Mouse (Mus musculus) gonadal fat pad, adult 2 months (tissue): ENCODE results near the gene Grik5. TPM values are rescaled to one million over a fixed set of nuclear protein-coding genes. Genes with fewer than 3 reads are reported as not detected.

Experiments used
- DNase-seq: peaks from one replicate; pipeline ENCODE4 v3.0.0-alpha.2; 2012; ENCODE audit warnings: low read depth
- polyA plus RNA-seq: library from polyadenylated mRNA; depleted of rRNA; stranded (reverse); fragments of >200 nt; gene quantifications from 2 replicates; pipeline ENCODE4 v1.2.3, GENCODE M21; 2012

The Grik5 gene
- polyA plus RNA-seq, 1 experiment, result 15.7 TPM

DNA sequence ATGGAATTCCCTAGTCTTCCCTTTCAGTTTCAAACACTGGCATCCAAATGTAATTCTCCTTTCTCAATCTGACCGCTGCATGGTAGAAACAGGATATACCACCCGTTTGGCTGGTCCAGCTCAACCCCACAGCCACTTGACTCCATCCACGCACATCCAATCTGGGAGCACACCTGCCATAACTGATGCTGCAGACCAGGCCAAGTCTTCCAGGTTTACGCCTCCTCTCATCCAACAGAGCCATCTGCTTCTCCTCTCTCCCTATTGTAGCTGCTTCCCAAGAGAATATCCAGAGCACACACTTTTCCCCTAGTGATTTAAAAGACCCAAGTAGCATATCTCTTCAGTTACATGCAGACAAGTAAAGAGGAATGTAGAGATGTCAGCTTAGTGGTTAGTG is 37.4 kb downstream of the Grik5 start:
- DNase-seq, result no peak

DNA sequence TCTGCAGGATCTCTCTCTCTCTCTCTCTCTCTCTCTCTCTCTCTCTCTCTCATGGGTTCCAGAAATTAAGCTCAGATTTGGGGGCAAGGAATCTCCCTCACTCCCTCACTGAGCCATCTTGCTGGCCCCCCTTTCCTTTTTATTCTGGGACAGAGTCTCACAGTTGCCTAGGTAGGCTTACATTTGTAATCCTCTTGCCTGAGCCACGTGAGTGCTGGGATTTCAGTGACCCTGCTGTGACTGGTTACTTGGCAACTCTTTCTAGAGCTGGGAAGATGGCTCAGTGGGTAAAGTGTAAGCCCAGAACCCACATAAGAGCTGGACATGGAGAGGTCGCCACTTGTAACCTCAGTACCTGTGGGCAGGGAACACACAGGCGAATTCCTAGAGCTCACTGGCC is 40.6 kb downstream of the Grik5 start:
- DNase-seq, result no peak

DNA sequence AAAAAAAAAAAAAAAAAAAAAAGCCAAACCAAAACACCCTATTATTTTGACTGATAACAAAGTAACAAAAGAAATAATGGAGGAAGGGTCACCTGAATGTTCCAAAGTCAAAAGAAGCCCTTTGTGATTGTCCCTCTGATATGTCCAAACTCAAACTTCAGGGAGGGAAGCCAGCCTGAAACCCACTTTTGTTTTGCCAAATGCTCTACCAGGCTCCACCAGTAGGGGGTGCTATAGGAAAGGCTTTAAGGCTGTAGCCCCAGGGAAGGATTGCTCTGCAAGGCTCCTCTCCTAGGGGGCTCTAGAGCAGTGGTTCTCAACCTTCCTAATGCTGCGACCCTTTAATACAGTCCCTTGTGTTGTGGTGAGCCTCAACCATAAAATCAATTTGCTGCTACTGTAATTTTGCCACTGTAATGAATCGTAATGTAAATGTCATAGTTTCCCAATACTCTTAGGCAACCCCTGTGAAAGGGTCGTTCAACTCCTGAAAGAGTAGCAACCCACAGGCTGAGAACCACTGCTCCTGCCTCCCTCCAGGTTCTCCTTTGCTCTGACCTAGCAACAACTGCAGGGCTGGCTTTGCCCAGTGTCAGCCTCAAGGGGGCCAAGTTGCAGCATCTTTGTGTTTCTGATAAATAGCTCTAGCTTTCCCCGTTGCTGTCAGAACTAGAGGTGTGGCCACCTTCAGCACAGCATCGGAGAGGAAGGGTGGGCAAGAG is 42.0 kb downstream of the Grik5 start:
- DNase-seq, result no peak

DNA sequence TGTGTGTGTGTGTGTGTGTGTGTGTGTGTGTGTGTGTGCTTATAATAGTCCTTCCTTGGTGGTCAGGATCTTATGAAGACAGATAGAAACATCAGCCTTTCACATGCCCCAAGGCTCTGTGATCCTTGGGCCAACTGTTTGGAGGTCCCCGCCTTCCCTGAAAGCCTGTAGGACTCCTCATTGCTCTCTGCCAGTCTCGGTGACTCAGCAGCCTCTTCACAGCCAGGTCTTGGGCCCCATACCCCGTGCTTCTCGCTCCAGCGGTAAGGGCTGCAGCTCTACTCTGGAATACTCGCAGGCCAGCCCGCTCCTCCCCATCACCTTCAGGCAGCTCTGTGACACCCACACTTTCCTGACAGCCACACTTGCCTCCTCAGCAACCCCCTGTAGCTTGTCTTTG is 45.7 kb downstream of the Grik5 start:
- no peak for DNase-seq

DNA sequence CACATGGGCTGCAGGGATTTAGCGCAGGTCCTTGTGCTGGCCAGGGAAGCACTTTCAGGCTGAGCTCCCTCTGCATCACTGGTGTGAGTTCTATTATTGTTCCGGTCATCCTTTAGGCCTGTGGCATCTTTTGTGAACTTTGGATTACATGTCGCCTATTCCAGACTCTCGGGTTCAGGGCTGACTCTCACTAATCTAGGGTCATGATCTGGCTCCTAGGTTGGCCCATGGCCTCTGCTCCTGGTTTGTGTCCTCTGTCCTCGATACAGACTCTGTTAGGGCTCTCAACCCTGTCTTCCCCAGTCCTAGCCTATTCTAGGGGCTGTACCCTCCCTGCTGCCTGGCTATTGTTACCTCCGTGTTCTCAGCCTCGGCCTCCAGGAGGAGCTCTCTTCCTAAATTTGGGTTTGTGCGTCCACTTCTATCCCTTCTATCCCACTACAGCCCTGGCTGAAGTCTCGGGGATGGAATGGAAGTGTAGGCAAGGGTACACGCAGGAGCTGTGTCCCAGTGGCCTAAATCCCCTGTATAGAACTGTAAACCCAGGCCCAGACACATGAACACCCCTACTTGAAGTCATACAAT is 46.2 kb downstream of the Grik5 start:
- DNase-seq, result no peak

DNA sequence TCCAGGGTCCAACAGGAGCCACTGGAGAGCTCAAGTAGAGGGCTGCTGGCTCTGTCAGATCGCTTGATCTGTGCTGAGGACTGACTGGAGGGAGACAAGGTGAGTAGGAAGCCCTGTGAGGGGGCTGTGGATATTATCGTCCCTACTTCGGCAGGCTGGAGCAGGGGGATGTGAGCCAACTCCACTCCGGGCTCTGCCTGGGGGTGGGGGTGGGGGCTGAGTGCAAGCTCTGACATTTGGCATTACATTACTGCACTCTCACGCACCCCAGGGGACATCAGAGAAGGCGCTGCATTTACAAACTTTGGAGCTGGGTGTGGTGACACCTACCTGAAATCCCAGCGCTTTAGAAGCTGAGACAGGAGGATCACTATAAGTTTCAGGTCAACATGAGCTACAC is 60.6 kb downstream of the Grik5 start:
- DNase-seq, result no peak

DNA sequence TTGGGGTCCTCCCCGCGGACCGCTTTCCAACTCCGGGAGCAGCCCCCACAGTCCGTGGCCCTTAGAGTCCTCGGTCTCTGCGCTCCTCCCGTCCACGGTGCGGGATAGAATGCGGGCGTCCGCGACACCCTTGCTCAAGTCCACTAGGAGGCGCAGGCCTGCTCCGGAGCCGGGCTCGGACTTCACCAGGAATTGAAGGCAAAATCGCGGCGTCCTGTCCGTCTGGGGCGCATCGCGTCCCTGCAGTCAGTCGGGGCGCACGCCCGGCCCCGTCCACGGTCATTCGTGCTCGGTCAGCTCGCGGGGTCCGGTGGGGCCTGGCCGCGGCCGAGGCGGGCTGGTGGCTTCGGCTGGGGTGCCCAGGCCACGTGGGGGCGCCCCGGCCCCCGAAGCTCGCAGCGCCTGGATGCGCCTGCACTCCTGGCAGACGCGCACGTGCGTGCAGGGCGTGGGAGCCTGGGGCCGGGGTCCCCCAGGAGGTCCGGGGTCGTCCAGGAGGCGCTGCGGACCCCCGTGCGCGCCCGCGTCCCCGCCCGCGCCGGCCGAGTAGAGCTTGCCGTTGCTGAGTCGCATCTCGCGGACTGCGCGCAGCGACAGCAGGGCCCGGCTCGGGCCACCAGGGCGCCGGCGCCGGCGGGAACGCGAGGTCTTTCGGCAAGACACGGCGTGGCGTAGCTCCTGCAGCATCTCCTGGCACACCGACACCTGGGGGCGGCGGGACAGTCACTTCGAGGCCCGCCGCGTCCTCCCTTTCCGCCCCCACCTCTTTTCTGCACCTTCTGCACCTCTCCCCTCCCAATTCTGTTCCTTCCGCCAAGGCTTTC is 61.8 kb downstream of the Grik5 start:
- DNase-seq, result no peak

DNA sequence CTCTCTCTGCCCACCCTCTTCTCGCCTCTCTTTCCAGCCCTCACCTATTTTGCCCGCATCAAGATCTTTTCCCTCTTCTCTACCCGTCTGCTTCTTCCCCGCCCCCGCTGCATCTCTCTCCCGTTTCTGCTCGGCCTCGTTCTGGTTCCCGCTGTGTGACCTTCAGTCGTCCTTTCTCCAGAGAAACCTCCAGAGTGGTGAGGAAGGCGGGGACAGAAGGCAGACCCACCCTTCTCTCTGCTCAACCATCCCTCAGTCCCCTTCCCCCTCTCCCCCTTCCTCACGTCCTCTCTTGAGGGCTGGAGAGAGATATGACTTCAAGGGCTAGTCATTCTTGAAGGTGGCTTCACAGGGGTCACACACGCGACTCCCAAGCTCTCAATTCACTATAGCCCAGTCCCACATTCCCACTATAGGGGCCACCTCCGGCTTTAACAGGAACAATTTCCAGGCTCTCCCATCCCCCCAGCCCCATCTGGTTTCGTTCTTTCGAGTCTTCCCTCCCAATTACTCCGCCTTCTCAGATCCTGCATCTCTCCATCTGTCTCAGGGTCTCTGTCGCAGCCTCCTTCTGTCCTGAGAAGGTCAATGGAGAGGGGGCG is 62.9 kb downstream of the Grik5 start:
- DNase-seq, result no peak

DNA sequence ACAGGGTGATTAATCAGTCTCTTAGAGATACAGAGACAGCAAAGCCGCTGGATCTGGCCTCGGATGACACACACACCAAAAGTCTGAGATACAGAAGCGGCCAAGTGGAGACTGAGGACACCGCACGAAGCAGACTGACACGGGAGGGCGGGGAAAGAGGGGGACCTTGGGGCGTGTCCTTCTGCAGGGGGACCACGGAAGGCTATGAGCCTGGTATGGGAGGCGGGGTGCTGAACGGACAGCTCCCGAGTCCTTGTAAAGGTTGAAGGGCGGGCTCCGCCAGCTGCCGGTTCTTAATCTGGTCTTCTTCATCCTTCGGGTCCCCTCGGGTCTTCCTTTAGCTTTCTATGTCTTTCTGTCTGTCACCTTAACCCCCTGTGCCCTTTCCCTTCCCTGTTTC is 63.5 kb downstream of the Grik5 start:
- DNase-seq, result no peak

DNA sequence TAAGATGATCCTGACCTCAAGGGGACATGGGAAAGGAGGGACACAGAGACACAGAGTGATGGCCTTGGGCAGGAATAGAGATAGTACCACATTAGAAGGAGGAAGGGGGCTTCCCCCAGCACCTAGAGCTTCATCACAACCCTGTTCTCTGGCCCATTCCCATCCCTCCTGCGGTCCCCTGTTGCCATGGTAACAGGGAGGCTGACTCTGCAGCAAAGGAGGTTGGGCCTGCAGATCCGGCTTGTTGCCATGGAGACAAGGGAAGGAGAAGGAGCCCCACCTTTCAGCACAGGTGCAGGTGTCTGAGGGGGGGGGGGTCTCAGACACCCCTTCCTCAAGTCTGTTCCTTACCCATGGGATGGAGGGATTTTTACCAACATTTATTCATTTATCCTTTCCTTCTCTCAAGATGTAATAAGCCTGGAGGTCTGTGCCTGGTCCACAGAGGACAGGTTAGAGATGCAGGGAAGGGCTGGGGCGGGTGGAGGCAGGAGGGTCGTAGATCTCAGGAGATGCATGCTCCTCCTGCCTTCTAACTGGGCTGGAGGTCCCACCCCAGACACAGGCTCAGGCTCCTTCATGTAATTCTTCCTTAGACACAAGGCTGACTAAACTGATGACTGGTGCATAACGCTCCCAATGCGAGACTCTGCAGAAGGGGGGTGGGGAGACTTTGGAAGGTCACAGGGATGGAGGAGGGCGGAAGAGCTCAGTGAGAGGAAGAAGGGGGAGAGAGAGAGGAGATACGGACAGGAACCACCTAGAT is 64.4 kb downstream of the Grik5 start:
- DNase-seq, result no peak

DNA sequence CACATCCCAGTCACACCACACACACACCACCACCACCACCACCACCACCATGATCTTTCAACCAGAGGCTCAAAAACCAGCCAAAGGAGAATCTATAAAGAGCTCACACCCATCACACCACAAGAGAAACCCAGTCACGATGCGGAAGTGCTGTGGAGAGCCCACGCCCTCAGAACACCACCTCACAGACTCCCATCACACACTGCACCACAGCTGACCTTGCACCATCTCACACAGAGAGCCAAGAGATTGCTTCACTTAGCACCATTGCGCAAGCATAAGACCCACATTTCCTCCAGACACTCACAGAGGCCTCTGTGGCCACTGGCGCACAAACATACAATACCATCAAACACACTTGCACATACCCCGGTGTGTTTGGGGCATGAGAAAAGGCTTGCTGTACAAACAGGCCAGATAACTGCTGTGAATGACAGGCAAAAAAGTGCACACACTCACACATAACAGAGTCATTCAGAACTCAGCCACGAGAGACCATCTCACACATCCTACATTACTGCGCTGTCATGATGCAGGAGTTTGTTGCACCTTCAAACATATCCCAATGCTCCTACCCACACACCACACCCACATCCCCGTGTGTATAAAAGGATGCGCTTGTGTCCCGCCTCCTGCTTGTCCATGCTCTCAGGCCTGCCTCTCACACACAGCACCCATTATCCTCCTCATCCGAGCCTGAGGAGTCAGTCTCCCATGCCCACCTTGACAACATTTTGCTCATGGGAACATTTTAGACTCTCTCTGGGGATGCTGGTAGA is 65.4 kb downstream of the Grik5 start:
- peak; percentile 27 for DNase-seq

DNA sequence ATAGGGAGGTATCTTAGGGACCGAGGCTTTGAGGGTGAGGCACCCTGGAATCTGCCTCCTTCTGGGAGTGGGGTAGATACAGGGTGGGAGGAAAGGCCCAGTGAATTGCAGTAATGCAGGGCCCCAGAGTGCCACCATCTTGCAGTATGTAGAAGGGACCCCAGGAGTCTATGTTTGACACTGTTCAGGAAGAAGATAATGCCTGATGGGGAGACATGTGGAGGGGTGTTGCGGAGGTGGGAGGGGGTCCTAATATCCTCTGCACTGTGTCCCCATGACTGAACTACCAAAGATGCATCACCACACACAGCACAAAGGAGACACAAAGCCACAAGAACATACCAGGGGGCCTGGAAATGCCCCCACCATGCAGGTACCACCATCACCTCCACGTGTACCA is 66.0 kb downstream of the Grik5 start:
- DNase-seq, result no peak

DNA sequence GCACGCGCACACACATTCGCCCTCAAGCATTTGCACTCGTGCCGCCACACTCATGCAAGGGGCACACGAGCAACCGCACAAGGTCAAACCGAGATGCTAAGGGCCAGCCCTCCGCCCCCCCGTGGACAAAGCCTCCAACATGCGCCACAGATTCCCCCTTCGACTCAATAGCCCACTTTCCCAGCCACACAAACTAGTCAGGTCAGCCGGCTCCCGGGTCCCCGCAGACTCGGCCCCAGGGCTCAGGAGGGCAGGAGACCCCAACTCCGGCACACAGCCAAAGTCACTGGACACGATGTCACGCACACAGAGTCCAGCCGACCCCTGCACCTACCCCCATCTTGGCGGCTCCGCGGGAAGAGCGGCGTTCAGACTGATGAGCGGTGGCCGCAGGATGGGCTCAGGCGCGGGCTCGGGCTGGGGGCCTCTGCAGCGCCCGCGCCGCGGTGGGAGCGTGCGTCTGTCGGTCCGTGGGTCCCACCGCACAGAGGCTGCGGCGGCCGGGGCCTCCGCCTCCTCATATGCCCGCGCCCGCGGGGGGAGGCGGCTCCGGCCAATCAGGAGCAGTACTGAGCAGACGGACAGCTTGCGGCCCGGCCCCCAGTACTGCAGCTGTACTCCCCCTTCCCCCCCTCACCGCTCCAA is 66.6 kb downstream of the Grik5 start, which contains the start of gene Atp1a3:
Atp1a3 (minus strand) TSS at position 538 of the 645 bp plus-strand sequence.
- DNase-seq, result no peak

DNA sequence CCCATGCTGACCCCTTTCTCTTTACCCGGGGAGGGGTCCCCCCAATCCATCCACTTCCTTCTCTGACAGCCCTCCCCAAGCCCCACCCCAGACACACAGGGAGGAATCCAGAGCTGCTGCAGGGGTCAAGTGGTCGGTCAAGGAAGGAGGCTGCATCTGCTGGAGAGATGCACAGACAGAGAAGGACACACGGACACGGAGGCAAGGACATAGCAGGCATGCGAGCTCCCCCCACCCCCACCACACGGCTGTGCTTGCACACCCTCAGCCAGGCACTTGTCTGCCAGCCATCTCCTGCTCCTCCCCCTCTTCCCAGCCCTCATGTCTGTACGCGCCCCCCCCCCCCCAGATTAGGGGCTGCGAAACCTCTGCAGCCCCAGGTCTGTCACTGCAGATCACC is 67.3 kb downstream of the Grik5 start:
- no peak for DNase-seq

DNA sequence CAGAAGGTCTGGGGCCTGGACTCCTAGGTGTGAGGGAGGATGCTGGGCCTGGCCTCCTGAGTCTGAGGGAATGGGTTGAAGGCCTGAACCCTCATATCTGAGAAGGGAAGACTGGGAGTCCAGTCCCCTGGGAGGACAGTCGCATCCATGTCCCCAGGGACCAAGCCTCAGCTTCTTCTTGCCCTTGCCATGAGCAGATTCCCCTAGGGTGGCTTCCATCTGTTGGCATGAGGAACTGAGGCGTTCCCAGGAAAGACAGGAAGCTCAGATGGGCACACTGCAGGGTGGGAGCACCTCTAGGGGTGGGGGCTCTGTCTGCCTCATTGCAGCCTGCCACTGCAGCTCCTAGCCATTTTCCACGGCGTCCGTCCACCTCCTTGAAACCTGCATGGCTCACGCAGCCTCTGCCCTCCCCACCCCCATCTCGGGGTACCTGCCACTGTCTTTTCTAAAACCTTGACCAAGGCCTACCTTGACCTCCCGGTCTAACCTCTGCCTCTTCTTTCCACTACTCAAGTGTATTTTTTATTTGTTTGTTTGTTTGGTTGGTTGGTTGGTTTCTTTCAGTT is 68.2 kb downstream of the Grik5 start:
- DNase-seq, result no peak

DNA sequence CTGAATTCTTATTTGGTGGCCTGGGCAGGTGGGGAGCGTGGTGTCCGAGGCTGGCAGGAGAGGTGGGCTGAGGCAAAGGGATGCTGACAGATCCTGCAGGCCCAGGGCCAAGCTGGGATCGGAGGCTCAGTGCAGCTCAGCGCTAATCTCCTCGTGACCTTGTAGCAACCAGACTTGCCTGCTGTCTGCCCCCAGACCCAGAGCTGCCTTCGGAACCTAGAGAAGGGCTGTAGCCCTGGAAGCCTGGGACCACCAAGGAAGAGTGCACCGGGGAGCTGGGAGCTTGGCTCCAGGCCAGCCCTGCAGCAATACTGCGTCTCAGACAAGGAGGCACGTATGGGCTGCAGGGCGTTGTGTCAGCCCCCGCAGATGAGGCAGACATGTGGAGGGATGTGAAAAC is 68.9 kb downstream of the Grik5 start:
- DNase-seq, result no peak

DNA sequence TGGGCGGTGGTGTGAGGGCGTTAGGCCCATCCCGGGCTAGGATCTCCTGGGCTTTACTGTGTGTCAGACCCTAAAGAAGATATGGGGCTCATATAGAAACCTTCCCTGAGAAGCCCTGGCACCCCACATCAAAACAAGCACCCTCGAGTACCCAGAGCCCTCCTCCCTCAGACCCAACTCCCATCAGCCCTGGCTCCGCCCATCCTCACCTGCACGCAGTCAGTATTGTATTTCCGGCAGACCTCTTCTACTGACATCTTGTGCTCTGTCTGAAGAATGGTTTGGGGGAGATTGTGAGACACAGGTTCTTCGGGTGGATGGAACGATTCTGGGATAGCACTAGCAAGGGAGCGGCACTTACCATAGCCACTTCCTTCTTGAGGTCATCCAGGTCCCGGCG is 71.4 kb downstream of the Grik5 start:
- no peak for DNase-seq

DNA sequence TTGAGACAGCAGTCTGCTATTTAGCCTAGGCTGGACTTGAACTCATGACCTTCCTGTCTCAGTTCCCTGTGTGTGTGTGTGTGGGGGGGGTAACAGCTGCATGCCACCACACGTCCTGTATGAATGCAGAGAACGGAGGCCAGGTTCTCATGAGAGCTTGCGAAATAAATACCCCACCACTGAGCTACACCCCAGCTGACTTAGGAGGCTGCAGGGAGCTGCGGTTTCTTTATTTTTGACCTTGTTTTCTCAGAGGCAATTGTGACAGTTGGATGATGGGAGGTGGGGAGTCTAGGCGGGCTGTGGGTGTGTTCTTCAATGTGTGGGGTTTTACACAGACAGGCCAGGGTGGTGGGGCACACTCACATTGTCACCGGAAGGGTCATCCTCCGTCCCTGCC is 71.9 kb downstream of the Grik5 start:
- DNase-seq, result no peak

DNA sequence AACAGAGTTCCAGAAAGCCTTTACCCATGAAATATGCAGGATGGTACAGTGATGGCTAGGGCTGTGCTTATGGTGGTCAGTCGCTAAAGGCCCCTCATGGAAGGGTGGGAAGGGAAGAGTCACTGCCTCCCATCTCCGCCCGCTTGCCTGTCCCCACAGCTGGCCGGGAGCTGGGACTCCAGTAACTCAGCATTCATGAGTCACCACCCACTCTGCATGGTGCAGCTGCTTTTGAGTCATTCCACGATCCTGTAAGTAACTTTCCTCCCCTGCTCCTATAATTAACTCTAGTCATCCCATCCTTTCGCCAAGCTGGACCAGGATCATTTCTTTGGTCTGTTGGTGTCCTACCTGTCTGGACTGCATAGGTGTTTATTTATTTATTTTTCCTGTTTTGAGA is 79.1 kb downstream of the Grik5 start:
- no peak for DNase-seq

DNA sequence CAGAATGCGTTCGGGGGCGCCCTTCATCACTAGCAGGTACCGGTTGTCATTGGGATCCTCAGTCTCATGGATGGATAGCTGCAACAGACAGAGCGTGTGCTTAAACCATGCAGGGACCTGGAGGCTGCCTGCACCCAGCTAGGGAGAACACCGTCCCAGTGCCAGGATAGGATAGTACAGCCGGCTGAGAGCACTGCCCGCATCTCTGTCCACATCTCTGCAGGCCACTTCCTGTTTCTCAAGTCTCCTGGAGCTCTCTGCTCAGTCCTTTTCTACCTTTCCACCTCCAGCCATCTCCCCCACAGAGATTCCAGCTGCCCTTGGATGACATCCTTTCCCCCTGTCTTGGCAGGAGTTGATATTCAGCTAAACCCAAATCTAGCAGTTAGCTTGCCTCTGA is 81.7 kb downstream of the Grik5 start:
- DNase-seq, result no peak
